Mouse (Mus musculus) liver, adult 2 months (tissue): ENCODE measurements around the gene Ldb3.

Experiments used
- CTCF ChIP-seq: fragments of 200-500 bp; IDR thresholded peaks from 2 replicates; pipeline ENCODE4 v1.5.1; 2011; ENCODE audit warnings: low read depth, low read length, control low read depth
- POLR2A ChIP-seq: fragments of 200-500 bp; IDR thresholded peaks from 2 replicates; pipeline ENCODE4 v1.6.1; 2011; ENCODE audit warnings: low read length, control low read depth; ENCODE audit not compliant: insufficient read depth; ENCODE audit errors: extremely low read depth

- TF ChIP-seq CTCF: no peak
- TF ChIP-seq POLR2A: no peak
These were observed 95.8 kb downstream of the Ldb3 start for GRCm38 (mm10) chr14:34492688-34493087.
